Mouse (Mus musculus): ENCODE data around the gene Chkb.

DNA sequence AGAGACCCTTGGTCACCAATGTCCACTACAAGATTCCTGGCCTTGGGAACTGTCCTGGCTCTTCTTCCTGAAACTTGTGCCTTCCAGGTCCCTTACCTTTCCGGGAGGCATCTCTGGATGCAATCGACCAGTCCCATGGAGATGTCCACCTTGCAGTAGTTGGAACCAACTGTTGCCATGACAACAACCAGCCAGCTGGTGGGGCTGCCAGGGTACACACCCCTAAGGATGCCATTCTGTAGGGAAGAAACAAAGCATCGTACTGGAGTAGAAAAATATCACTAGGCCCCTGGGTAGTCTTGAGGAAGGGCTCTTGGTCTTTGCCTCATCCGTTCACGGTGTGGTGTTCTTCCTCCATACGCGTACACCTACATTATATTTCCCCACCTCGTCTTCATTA, 5.1 kb downstream of the Chkb start:
- TF ChIP-seq GATA1 (IDR thresholded peaks at IDR 0.05; ENCODE audit: low read length), result no peak
- no peak for TF ChIP-seq TAL1 (IDR thresholded peaks at IDR 0.05; ENCODE audit: low read length)

Data from erythroblast, embryonic 14.5 days (primary cell).